Mouse (Mus musculus) retina, embryonic 14.5 days (tissue): ENCODE measurements around the gene Tpcn2.

Source experiments
- DNase-seq: peaks from one replicate; pipeline ENCODE4 v3.0.0-alpha.2; 2015; ENCODE audit warnings: low spot score

Gene Tpcn2

DNA sequence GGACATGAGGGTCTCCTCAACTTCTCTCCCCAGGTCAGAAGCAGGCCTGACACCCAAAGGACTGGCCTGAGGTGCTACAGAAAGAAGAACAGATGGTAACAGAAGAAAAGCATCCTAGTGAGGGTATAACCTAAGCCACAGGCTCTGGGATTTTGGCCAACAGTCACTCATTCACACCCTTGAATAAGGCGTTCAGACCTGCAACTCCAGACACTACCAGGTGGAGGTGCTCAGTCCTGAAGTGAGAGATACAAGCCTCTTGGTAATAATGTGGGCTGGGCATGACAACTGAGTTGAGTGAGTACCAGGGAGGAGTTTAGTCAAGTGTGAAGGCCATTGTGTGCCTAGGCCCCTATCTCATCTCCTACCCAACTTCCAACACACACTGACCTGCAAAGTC is 129.7 kb downstream of the Tpcn2 start:
- no peak for DNase-seq

GRCm38 (mm10) chr7:145151845-145152244 is 132.0 kb downstream of the Tpcn2 start:
- DNase-seq: no peak

DNA sequence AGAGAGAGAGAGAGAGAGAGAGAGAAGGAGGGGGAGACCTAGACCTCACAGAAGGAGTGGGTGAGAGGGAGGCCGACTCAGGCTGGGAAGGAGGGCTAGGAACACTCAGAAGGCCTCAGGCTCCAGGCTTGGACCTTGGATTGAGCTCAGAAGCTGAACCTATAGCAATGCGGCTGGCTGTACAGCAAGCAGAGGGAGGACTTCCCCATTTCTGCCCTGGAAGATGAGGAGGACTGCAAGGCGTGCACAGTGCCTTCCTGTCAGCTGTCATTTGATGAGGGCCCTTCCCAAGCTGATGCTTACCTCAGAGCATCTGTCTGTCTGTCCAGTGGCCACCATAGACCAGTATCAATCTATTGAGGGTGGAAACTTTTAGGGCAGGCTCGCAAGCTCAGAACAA is 134.9 kb downstream of the Tpcn2 start:
- DNase-seq: no peak

- DNase-seq: no peak
Observed at GRCm38 (mm10) chr7:145147973-145148698, 135.7 kb downstream of the Tpcn2 start.

- no peak for DNase-seq
Observed at GRCm38 (mm10) chr7:145146252-145146930, 137.4 kb downstream of the Tpcn2 start.

DNA sequence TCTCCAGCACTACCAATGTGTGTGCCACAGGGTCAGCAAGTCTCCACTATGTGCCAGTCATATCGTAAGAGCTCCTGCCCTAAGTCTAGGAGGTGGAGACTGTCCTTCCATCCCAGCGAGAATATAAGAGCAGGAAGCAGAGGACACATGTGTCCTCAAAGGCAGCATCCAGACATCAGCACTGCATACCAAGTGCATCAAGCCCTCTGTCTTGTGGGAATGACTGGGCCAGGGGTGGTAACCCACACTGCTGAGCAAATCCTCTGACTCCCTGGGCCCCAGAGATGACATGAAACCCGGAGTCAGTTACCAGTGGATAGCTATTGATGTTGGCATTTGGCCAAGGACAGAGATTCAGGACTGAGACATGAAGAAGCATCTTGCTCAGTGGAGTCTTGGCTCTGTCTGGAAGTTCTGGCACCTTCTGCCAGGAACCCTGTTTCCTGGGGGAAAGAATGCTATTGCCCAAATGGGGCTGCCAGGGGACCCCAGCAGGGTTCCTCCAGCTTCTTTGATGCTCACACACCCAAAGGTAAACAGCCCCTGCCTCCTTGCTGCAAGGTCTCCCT is 140.2 kb downstream of the Tpcn2 start:
- DNase-seq: no peak

DNA sequence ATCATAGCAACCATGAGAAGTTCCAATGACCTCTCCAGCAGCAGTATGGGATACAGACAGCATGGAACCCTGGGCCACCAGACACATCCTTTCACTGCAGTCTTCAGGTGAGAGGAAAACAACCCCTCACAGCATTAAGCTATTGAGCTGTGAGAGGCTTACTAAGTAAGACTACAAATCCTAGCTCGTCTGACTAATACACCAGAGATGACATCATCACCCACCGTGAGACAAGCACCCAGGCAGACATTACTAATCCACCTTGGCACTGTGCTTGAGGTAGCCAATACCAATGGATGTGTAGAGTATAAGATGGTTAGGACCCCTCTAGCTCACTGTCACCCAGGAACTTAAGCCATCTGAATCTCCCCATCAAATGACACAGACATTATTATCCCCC is 143.2 kb downstream of the Tpcn2 start:
- DNase-seq: no peak

GRCm38 (mm10) chr7:145139576-145139975 is 144.2 kb downstream of the Tpcn2 start:
- no peak for DNase-seq

DNA sequence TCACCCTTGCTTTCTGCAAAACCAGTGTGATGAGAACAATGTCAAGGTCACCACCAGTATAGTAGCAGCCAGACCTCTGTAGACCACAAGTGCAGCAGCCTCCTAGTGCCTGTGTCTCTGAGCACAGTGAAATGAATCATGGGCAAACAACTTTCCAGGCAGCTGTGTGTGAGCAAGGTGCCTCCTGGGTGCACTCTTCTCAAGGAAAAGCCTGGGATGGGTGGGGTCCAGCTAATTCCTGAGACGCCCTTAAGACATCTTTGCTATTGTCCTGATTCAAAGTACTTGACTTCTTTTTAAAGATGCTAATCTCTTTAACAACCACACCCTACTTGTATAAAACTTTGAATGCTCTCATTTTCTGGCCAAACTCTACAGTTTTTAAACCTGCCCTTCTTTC is 144.7 kb downstream of the Tpcn2 start:
- DNase-seq: no peak

DNA sequence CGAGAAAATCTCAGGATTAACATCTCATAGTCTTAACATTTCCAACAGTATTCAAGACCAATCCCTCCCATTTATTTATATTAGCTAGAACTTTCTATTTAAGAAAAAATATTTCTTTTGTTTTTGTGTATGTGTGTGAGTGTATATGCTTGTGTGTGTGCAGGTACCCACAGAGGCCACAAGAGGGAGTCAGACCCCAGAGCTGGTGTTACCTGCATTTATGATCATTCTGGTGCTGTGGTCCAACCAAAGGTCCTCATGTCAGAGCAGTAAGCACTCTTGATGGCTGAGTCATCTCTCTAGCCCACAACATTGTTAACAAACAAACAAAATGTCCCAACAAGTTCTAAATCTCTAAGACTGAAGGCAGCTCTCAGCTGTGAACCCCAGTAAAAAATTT is 145.9 kb downstream of the Tpcn2 start:
- no peak for DNase-seq

GRCm38 (mm10) chr7:145136831-145137230 is 147.0 kb downstream of the Tpcn2 start:
- DNase-seq: no peak
